Mouse (Mus musculus) lung, postnatal 4 days (tissue): ENCODE data around the gene 1700042G07Rik.

Experiments
- DNase-seq, 2 experiments: peaks; one replicate each; pipeline ENCODE4 v3.0.0; 2021

1700042G07Rik gene

GRCm38 (mm10) chr4:116173072-116173471 lies at the start of gene 1700042G07Rik, which contains the start of gene Gm49337:
Gene 1700042G07Rik, plus strand, starts transcription at chr4:116173372.
Gene Gm49337, plus strand, starts transcription at chr4:116173384.
- DNase-seq, result no peak

GRCm38 (mm10) chr4:116123602-116124519 lies 49.3 kb upstream of the 1700042G07Rik start, which contains the start of the genes Rad54l and Pomgnt1:
Gene Rad54l, minus strand, starts transcription at chr4:116123690.
Gene Pomgnt1, plus strand, starts transcription at chr4:116123840.
- peak; percentile 88 to 91 for DNase-seq

GRCm38 (mm10) chr4:116125803-116126386 lies 47.3 kb upstream of the 1700042G07Rik start:
- no peak for DNase-seq

- DNase-seq, result no peak
Measured at GRCm38 (mm10) chr4:116127956-116128355, 45.2 kb upstream of the 1700042G07Rik start.

GRCm38 (mm10) chr4:116133126-116133525 lies 40.0 kb upstream of the 1700042G07Rik start:
- DNase-seq, result no peak

GRCm38 (mm10) chr4:116134990-116135389 lies 38.2 kb upstream of the 1700042G07Rik start:
- DNase-seq, result peak in 1 of 2 experiments; percentile 31

- DNase-seq, result no peak
Measured at GRCm38 (mm10) chr4:116137421-116137996, 35.7 kb upstream of the 1700042G07Rik start.

- no peak for DNase-seq
Measured at GRCm38 (mm10) chr4:116140801-116141574, 32.2 kb upstream of the 1700042G07Rik start.

GRCm38 (mm10) chr4:116141736-116142135 lies 31.4 kb upstream of the 1700042G07Rik start:
- no peak for DNase-seq

- no peak for DNase-seq
Measured at GRCm38 (mm10) chr4:116142269-116142668, 30.9 kb upstream of the 1700042G07Rik start.

GRCm38 (mm10) chr4:116143317-116143811 lies 29.8 kb upstream of the 1700042G07Rik start:
- DNase-seq, result peak; percentile 28 to 40

GRCm38 (mm10) chr4:116143891-116144717 lies 29.1 kb upstream of the 1700042G07Rik start:
- peak; percentile 75 for DNase-seq

GRCm38 (mm10) chr4:116149812-116150155 lies 23.4 kb upstream of the 1700042G07Rik start:
- no peak for DNase-seq

- DNase-seq, result peak; percentile 80 to 86
Measured at GRCm38 (mm10) chr4:116150156-116150861, 22.9 kb upstream of the 1700042G07Rik start.

GRCm38 (mm10) chr4:116150862-116151221 lies 22.3 kb upstream of the 1700042G07Rik start:
- DNase-seq, result no peak

GRCm38 (mm10) chr4:116151238-116151637 lies 21.9 kb upstream of the 1700042G07Rik start, which contains the start of gene Lurap1:
Gene Lurap1, minus strand, starts transcription at chr4:116151338.
- DNase-seq, result no peak

- no peak for DNase-seq
Measured at GRCm38 (mm10) chr4:116152702-116153101, 20.5 kb upstream of the 1700042G07Rik start.

GRCm38 (mm10) chr4:116157882-116158281 lies 15.3 kb upstream of the 1700042G07Rik start:
- no peak for DNase-seq

- DNase-seq, result peak in 1 of 2 experiments; percentile 53
Measured at GRCm38 (mm10) chr4:116159912-116160311, 13.3 kb upstream of the 1700042G07Rik start.

GRCm38 (mm10) chr4:116160769-116161168 lies 12.4 kb upstream of the 1700042G07Rik start:
- no peak for DNase-seq

GRCm38 (mm10) chr4:116162142-116162541 lies 11.0 kb upstream of the 1700042G07Rik start:
- DNase-seq, result no peak
